Mouse (Mus musculus) neural tube, embryonic 14.5 days (tissue): ENCODE measurements around the gene Fam13a. TPM values are rescaled to one million over a fixed set of nuclear protein-coding genes. Genes with fewer than 3 reads are reported as not detected.

Experiments used
- ATAC-seq: fragments of 200-750 bp; cut with Nextera tagmentation; 2 replicates; pipeline ENCODE4 v1.8.0; 2017; ENCODE audit warnings: low read depth, mild to moderate bottlenecking, moderate TSS enrichment, moderate library complexity
- H3K27ac ChIP-seq: fragments of 300-500 bp; sonication (generic); 2 replicates; pipeline ENCODE4 v1.5.1; 2014; ENCODE audit warnings: low read depth, mild to moderate bottlenecking, control low read depth, low read length, moderate library complexity, mixed read lengths
- H3K27me3 ChIP-seq: fragments of 300-500 bp; sonication (generic); 2 replicates; pipeline ENCODE4 v1.6.1; 2014; ENCODE audit warnings: low read length; ENCODE audit not compliant: control insufficient read depth, insufficient read depth
- H3K36me3 ChIP-seq: fragments of 300-500 bp; sonication (generic); 2 replicates; pipeline ENCODE4 v1.6.1; 2014; ENCODE audit warnings: low read length, mixed read lengths; ENCODE audit not compliant: control insufficient read depth, insufficient read depth
- H3K4me1 ChIP-seq: fragments of 300-500 bp; sonication (generic); 2 replicates; pipeline ENCODE4 v1.6.1; 2014; ENCODE audit warnings: low read length; ENCODE audit not compliant: control insufficient read depth, insufficient read depth
- H3K4me2 ChIP-seq: fragments of 300-500 bp; sonication (generic); 2 replicates; pipeline ENCODE4 v1.6.1; 2014; ENCODE audit warnings: mild to moderate bottlenecking, low read depth, low read length, control low read depth
- H3K4me3 ChIP-seq: fragments of 300-500 bp; sonication (generic); 2 replicates; pipeline ENCODE4 v1.5.1; 2014; ENCODE audit warnings: low read depth, low read length, control low read depth, mixed read lengths
- H3K9ac ChIP-seq: fragments of 300-500 bp; sonication (generic); replicated peaks from 2 replicates; pipeline ENCODE4 v1.6.1; 2014; ENCODE audit warnings: low read depth, mild to moderate bottlenecking, control low read depth, low read length, mixed read lengths
- H3K9me3 ChIP-seq: fragments of 300-500 bp; sonication (generic); 2 replicates; pipeline ENCODE4 v1.6.1; 2016; ENCODE audit warnings: low read length; ENCODE audit not compliant: control insufficient read depth
- WGBS: fragments of 180-500 bp; shearing (Covaris S2); extraction: QIAGEN DNeasy Blood & Tissue Kit; methylation state at CpG from one replicate; pipeline ENCODE4 v1.1.7; 2014; 5-methylcytosine and 5-hydroxymethylcytosine counted together
- polyA plus RNA-seq: library from polyadenylated mRNA; unstranded; fragments of >200 nt; fragmentation: Nextera tagmentation; extraction: Ambion mirVana; gene quantifications from 2 replicates; pipeline ENCODE4 v1.2.1, GENCODE M21; 2014

Fam13a gene
- polyA plus RNA-seq, 1 experiment from 2014 or later = 17.6 TPM

DNA sequence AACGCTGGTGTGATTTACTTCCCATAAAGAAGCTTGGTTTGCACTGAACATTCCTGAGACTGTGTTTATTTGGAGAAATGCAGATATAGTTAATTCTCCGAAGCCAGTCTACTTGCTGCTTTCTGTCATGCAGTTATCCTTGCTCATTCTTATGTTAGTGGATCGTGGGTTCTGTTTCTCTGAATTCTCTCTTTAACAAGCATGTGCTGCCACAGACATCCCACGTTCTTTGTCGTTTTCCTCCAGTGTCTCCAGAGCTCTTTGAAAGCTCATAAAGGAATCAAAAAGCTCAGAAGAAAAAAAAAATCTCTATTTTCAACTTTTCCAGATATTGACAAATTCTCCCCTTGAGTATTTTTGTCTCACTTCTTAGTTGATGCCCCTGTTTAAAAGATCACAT lies 110.4 kb downstream of the Fam13a start:
- Histone ChIP-seq H3K4me2 (no peak overlapping the region), H3K36me3 (no peaks in the 10 kb centered on the region), H3K4me1 (no peaks in the 10 kb centered on the region), H3K27me3 (no peaks in the 10 kb centered on the region), H3K9me3 (no peaks in the 10 kb centered on the region), H3K27ac (no peak overlapping the region), H3K4me3 (no peak overlapping the region), H3K9ac (no peak overlapping the region)
- WGBS = 87% methylated on average over 5 of the region's 5 CpGs
- no peak for ATAC-seq

DNA sequence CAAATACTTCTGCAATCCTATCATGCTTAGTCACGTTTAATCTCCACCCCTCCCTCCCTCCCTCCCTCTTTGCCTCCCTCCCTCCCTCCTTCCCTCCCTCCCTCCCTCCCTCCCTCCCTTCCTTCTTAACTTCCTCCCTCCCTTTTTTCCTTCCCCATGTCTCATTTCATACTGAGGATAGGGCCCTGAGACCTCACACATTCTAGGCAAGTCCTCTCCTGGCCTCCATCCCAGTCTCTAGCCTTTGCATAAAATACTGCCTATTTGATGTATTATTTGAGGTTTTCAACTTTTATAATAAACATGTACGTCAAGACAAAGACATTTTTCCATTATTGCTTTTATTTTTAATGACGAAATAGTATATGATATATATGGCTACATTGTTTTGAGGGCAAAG lies 110.8 kb downstream of the Fam13a start:
- Histone ChIP-seq H3K9me3 (no peaks in the 10 kb centered on the region), H3K36me3 (no peaks in the 10 kb centered on the region), H3K4me2 (no peak overlapping the region), H3K27me3 (no peaks in the 10 kb centered on the region), H3K27ac (no peak overlapping the region), H3K9ac (no peak overlapping the region), H3K4me3 (no peak overlapping the region), H3K4me1 (no peaks in the 10 kb centered on the region)
- ATAC-seq = no peak
- WGBS = 83% methylated on average over 3 of the region's 3 CpGs

DNA sequence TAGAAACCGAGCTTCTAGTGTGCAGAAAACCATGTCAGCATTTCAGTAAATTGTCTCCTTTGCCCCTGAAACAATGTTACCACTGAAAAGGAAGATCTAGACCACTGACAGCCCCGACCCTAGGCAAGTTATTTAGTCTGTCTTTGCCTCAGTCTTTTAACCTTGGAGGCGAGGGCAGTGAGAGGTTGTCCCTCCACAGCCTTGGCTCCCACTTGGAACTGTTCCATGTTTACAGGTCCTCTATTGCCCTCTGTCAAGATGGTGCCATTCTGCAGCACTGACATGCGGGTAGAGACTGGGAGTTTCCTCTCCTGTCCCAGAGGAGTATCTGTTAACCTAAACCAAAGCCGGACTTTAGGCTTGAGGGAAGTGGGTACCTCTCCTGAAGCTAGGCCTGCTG lies 111.5 kb downstream of the Fam13a start:
- H3K4me1 ChIP-seq = no peaks in the 10 kb centered on the region
- H3K9me3 ChIP-seq = no peaks in the 10 kb centered on the region
- ATAC-seq = no peak
- H3K36me3 ChIP-seq = no peaks in the 10 kb centered on the region
- H3K4me3 ChIP-seq = no peak overlapping the region
- H3K4me2 ChIP-seq = no peak overlapping the region
- H3K27me3 ChIP-seq = no peaks in the 10 kb centered on the region
- H3K9ac ChIP-seq = no peak overlapping the region
- H3K27ac ChIP-seq = no peak overlapping the region
- WGBS = 74% methylated on average over 5 of the region's 5 CpGs

DNA sequence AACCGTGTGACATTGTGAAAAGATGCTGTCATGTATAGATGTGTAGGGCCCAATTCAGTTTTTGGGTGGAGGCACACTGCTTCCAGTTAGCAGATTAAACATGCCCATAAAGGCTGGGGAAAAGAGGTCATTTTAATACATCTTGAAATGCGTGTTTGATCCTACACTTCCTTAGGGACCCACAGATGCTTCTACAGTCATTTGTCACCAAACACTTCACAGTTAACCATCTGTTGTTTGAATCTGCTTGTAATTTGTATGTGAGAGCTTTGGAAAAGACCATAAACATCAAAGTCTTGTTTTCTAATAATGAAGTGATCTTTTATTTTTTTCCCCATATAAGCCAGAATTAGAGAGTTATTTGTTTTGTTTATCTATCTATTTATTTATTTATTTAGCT lies 116.6 kb downstream of the Fam13a start:
- no peak for ATAC-seq
- H3K9ac ChIP-seq = no peak overlapping the region
- H3K4me1 ChIP-seq = no peaks in the 10 kb centered on the region
- 65% methylated on average over 2 of the region's 2 CpGs for WGBS
- H3K27ac ChIP-seq = peak overlapping the region; percentile 2; the same call in 1 of the 2 replicates
- 0 out of 2 replicates have a peak overlapping the region, but pooled peaks have one; percentile 31 for H3K4me3 ChIP-seq
- H3K4me2 ChIP-seq = peak overlapping the region; percentile 43; the same call in 1 of the 2 replicates
- H3K27me3 ChIP-seq = no peaks in the 10 kb centered on the region
- H3K36me3 ChIP-seq = no peaks in the 10 kb centered on the region
- peaks cover 5% of the 10 kb centered on the region; the same call in 1 of the 2 replicates for H3K9me3 ChIP-seq

DNA sequence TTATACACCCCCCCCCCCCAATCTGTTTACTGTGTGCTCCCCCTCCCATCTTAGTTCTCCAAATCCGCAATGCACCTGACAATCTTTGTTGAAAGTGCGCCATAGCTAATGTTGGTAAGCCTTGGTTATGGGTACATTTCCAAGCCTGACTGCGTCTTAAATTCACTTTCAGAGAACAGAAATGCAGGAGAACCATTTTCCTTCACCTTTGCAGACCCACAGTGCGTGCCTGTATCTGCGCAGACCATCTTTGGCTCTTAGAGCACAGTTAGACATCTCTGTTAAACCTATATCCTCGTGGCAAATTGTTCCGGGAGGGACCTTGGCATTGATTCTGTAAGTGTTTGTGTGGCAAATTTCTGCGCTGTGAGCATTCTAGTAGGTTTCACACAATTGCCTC lies 117.0 kb downstream of the Fam13a start:
- ATAC-seq = peak; percentile 2; the same call in 1 of the 2 replicates
- Histone ChIP-seq H3K4me1 (no peaks in the 10 kb centered on the region), H3K36me3 (no peaks in the 10 kb centered on the region), H3K4me2 (peak overlapping the region; percentile 43), H3K27me3 (no peaks in the 10 kb centered on the region), H3K27ac (peak overlapping the region; percentile 2; the same call in 1 of the 2 replicates), H3K9ac (no peak overlapping the region), H3K4me3 (peak overlapping the region; percentile 31), H3K9me3 (peaks cover 5% of the 10 kb centered on the region; the same call in 1 of the 2 replicates)
- 70% methylated on average over 8 of the region's 8 CpGs for WGBS

- Histone ChIP-seq H3K4me2 (peak within 1 kb of the TSS; percentile 43), H3K4me3 (peak within 1 kb of the TSS; percentile 31), H3K27me3 (no peaks in the 10 kb centered on the region), H3K36me3 (no peaks in the 10 kb centered on the region), H3K27ac (peak within 1 kb of the TSS; percentile 40), H3K9ac (peak within 1 kb of the TSS; percentile 46), H3K4me1 (no peaks in the 10 kb centered on the region), H3K9me3 (peaks cover 5% of the 10 kb centered on the region; the same call in 1 of the 2 replicates)
- ATAC-seq = peak; percentile 96
- 40% methylated on average over 34 of the region's 34 CpGs for WGBS
Measured at GRCm38 (mm10) chr6:58906852-58907261, 117.5 kb downstream of the Fam13a start, which contains the start of gene Nap1l5. Nap1l5 (minus strand) TSS chr6:58907076.

DNA sequence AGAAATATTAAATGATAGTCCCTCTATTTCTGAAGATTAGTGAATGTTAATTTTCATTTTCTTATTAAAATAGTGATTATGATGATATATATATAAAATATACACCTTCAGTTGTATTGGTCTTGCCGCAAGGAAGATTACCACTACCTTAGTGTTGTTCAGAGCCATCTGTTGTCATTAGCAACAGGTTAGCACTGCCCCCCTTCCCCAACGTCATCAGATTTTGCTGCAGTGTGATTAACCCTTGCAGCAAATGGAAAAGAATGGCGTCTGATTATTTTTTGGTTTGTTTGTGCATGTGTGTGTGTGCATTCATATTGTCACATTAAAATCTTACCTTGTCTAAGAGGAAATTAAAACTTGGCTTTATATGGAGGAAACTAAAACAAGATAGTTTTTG lies 119.8 kb downstream of the Fam13a start:
- H3K27ac ChIP-seq = no peak overlapping the region
- H3K9me3 ChIP-seq = peaks cover 5% of the 10 kb centered on the region; the same call in 1 of the 2 replicates
- H3K36me3 ChIP-seq = no peaks in the 10 kb centered on the region
- H3K4me1 ChIP-seq = no peaks in the 10 kb centered on the region
- no peak overlapping the region for H3K9ac ChIP-seq
- WGBS = 53% methylated on average over 3 of the region's 3 CpGs
- ATAC-seq = no peak
- no peak overlapping the region for H3K4me3 ChIP-seq
- no peak overlapping the region for H3K4me2 ChIP-seq
- H3K27me3 ChIP-seq = no peaks in the 10 kb centered on the region

DNA sequence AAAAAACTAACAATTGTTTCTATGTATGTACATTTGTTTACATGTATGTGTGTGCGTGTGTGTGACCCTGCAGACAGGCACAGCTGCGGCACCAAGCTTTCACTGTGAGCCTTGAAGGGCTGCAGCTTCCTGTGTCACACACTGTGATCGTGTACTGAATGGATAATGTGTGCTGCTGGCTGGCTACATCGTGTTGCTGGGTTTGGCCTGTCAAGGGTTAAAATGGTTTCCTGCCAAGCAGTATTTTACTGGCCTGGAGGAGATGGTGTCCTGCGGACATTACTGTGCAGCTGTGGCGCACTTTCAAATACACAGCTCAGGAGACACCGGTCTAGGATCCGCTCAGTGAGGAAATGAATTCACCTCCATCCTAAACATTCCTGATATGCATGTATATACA lies 121.2 kb downstream of the Fam13a start:
- H3K4me1 ChIP-seq = no peaks in the 10 kb centered on the region
- ATAC-seq = peak; percentile 86
- H3K27me3 ChIP-seq = no peaks in the 10 kb centered on the region
- H3K4me3 ChIP-seq = no peak overlapping the region
- peak overlapping the region; percentile 62; the same call in 1 of the 2 replicates for H3K27ac ChIP-seq
- H3K4me2 ChIP-seq = peak overlapping the region; percentile 24; the same call in 1 of the 2 replicates
- H3K9me3 ChIP-seq = peaks cover 5% of the 10 kb centered on the region; the same call in 1 of the 2 replicates
- WGBS = 11% methylated on average over 8 of the region's 8 CpGs
- no peaks in the 10 kb centered on the region for H3K36me3 ChIP-seq
- H3K9ac ChIP-seq = no peak overlapping the region

DNA sequence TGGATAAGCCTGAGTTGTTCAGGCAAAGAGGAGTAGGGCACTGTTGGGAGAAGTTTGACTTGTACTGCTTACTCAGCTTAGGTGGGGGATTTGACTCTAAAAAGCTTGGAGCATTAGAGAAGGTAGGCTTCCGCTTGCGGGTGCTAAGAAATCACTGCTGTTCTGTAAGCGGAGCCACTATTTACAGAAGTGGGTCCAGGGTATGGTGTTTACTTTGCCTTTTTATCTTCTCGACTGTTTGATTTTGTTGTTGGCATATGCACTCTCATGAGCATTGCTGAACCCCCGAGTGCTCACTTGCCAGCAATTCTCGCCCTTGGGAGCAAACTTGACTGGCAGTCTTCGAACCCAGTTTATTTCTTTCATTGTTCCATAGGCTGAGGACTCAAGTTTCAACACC lies 123.8 kb downstream of the Fam13a start:
- Histone ChIP-seq H3K4me2 (no peak overlapping the region), H3K36me3 (no peaks in the 10 kb centered on the region), H3K9ac (no peak overlapping the region), H3K4me1 (no peaks in the 10 kb centered on the region), H3K9me3 (no peaks in the 10 kb centered on the region), H3K27ac (no peak overlapping the region), H3K4me3 (no peak overlapping the region), H3K27me3 (no peaks in the 10 kb centered on the region)
- ATAC-seq = no peak
- 89% methylated on average over 7 of the region's 7 CpGs for WGBS
